18 mouse cellular contexts compared by ENCODE assay signal in genomic region chr16:44126437-44126836, GRCm38 (mm10). TPM values are rescaled to one million over a fixed set of nuclear protein-coding genes. Genes with fewer than 3 reads are reported as not detected.
A peak's percentile ranks its signal among the peaks of the same experiment; 100 is the strongest.
DNase-seq lines count a peak whose midpoint lies in the region; ATAC-seq and TF ChIP-seq lines count a peak whose summit lies in the region.
"Had no signal": no experiment of that assay in that cellular context is flagged by ENCODE, and none has a peak within 500 bp of the region (broad histone marks: within the 10 kb centered on the region; RNA-seq: fewer than 3 reads in every experiment).

No protein-coding gene starts in this region.

- intact Hi-C loops in heart, adult 2 months (cut with DNase I): no loop called here

- H3K79me2 ChIP-seq in heart, adult 2 months (replicated peaks; ENCODE audit: control insufficient read depth, insufficient read depth, low read length): peaks cover 4% of the 10 kb centered on the region; the same call in 1 of the 2 replicates

- DNase-seq in heart, adult 2 months: no peak
- DNase-seq in heart, adult 9 months (ENCODE audit: low spot score in 2 of 2): no peak
- no peak for DNase-seq in lung, adult 18-20 months
- DNase-seq in skeletal muscle tissue, adult 2 months (ENCODE audit: low read depth, low spot score): peak; percentile 59
- DNase-seq in c-Kit-positive CD71-positive TER-119-positive erythroid progenitor cells, embryonic 14.5 days (ENCODE audit: low spot score): no peak
- DNase-seq: cerebellum, adult 11-12 months; gastrocnemius, postnatal 25 days; kidney, postnatal 4 days had no signal

- no peaks in the 10 kb centered on the region for H3K27me3 ChIP-seq in heart, adult 2 months (ENCODE audit: control insufficient read depth, insufficient read depth, low read length)
- H3K27me3 ChIP-seq in lung, embryonic 16.5 days (ENCODE audit: control insufficient read depth, insufficient read depth, low read depth, low read length): no peaks in the 10 kb centered on the region
- H3K27me3 ChIP-seq: forebrain, embryonic 15.5 days; heart, embryonic 15.5 days; hindbrain, embryonic 12.5 days; liver, embryonic 15.5 days; megakaryocyte, embryonic 14.5 days; Patski; stomach, embryonic 15.5 days had no signal

- no peak for TF ChIP-seq EP300 in heart, adult 2 months (IDR thresholded peaks at IDR 0.05; ENCODE audit: insufficient read depth, low read depth, low read length)

- H3K4me2 ChIP-seq in lung, embryonic 16.5 days (ENCODE audit: low read depth, low read length): no peak overlapping the region
- H3K4me2 ChIP-seq: forebrain, embryonic 15.5 days; heart, embryonic 15.5 days; hindbrain, embryonic 12.5 days; liver, embryonic 15.5 days; stomach, embryonic 15.5 days had no signal

- H3K36me3 ChIP-seq in heart, adult 2 months (ENCODE audit: control insufficient read depth, insufficient read depth, low read length): peaks cover 4% of the 10 kb centered on the region
- no peaks in the 10 kb centered on the region for H3K36me3 ChIP-seq in lung, embryonic 16.5 days (ENCODE audit: control insufficient read depth, insufficient read depth, low read length)
- H3K36me3 ChIP-seq: forebrain, embryonic 15.5 days; heart, embryonic 15.5 days; hindbrain, embryonic 12.5 days; liver, embryonic 15.5 days; stomach, embryonic 15.5 days had no signal

- H3K4me3 ChIP-seq in heart, adult 2 months: no peak overlapping the region
- no peak overlapping the region for H3K4me3 ChIP-seq in lung, embryonic 16.5 days (ENCODE audit: low read length)
- peak overlapping the region; percentile 24; the same call in 1 of the 2 replicates for H3K4me3 ChIP-seq in bone marrow macrophage, adult 2 months (ENCODE audit: insufficient read depth, low read length)
- H3K4me3 ChIP-seq: forebrain, embryonic 15.5 days; heart, embryonic 15.5 days; hindbrain, embryonic 12.5 days; liver, embryonic 15.5 days; megakaryocyte, embryonic 14.5 days; stomach, embryonic 15.5 days had no signal

- peak overlapping the region; percentile 18; the same call in 1 of the 2 replicates for H3K27ac ChIP-seq in heart, adult 2 months
- no peak overlapping the region for H3K27ac ChIP-seq in lung, embryonic 16.5 days (ENCODE audit: low read length)
- H3K27ac ChIP-seq in bone marrow macrophage, adult 2 months (ENCODE audit: insufficient read depth, low read depth, low read length): peak overlapping the region; percentile 84
- H3K27ac ChIP-seq: forebrain, embryonic 15.5 days; heart, embryonic 15.5 days; hindbrain, embryonic 12.5 days; liver, embryonic 15.5 days; stomach, embryonic 15.5 days had no signal

- TF ChIP-seq POLR2A in heart, adult 2 months (IDR thresholded peaks at IDR 0.05; ENCODE audit: insufficient read depth, low read depth, low read length): no peak
- TF ChIP-seq POLR2A in bone marrow macrophage, adult 2 months (IDR thresholded peaks at IDR 0.05; ENCODE audit: borderline replicate concordance, low read depth, low read length): no peak

- H3K9me3 ChIP-seq in lung, embryonic 16.5 days (ENCODE audit: control insufficient read depth, low read length): no peaks in the 10 kb centered on the region
- H3K9me3 ChIP-seq: forebrain, embryonic 15.5 days; heart, embryonic 15.5 days; hindbrain, embryonic 12.5 days; liver, embryonic 15.5 days; megakaryocyte, embryonic 14.5 days; stomach, embryonic 15.5 days had no signal

- 35% methylated on average over 4 of the region's 4 CpGs for WGBS in heart, adult 2 months
- WGBS in lung, embryonic 16.5 days: 44% methylated on average over 4 of the region's 4 CpGs

- H3K4me1 ChIP-seq in heart, adult 2 months (ENCODE audit: control insufficient read depth, insufficient read depth, low read length): peaks cover 12% of the 10 kb centered on the region
- no peaks in the 10 kb centered on the region; the same call in 1 of the 2 replicates for H3K4me1 ChIP-seq in lung, embryonic 16.5 days (replicated peaks; ENCODE audit: control insufficient read depth, insufficient read depth, low read length)
- peaks cover 46% of the 10 kb centered on the region for H3K4me1 ChIP-seq in bone marrow macrophage, adult 2 months (ENCODE audit: control insufficient read depth, insufficient read depth, low read length)
- H3K4me1 ChIP-seq: forebrain, embryonic 15.5 days; heart, embryonic 15.5 days; hindbrain, embryonic 12.5 days; liver, embryonic 15.5 days; stomach, embryonic 15.5 days had no signal

- TF ChIP-seq CTCF in heart, adult 2 months (IDR thresholded peaks at IDR 0.05): no peak
- TF ChIP-seq CTCF in bone marrow macrophage, adult 2 months (IDR thresholded peaks at IDR 0.05; ENCODE audit: low read depth, low read length): no peak

- H3K9ac ChIP-seq in heart, adult 2 months (ENCODE audit: low read depth, low read length): no peak overlapping the region
- H3K9ac ChIP-seq in lung, embryonic 16.5 days (ENCODE audit: low read length): no peak overlapping the region
- H3K9ac ChIP-seq: forebrain, embryonic 15.5 days; heart, embryonic 15.5 days; hindbrain, embryonic 12.5 days; liver, embryonic 15.5 days; stomach, embryonic 15.5 days had no signal

- 0 out of 2 replicates have a peak, but pooled peaks have one; percentile 36 for ATAC-seq in lung, embryonic 16.5 days (ENCODE audit: low read depth)
- no peak for ATAC-seq in megakaryocyte, adult 5-6 weeks (ENCODE audit: poor library complexity, severe bottlenecking)
- ATAC-seq: forebrain, embryonic 15.5 days; Patski had no signal

RNA-seq across cellular contexts. Expression of gene Atp6v1a, which starts 13.1 kb away (rescaled TPM):
- total RNA-seq in heart, adult 2 months (2021): 10 to 100 TPM; 24.2 to 25.3 TPM
- 8.3 and 19.2 TPM in 2 replicates for polyA plus RNA-seq in heart, adult 2 months (2012; rRNA removed)
- polyA plus RNA-seq in lung, embryonic 16.5 days (2015; fragmentation: Nextera tagmentation; extraction: Ambion mirVana): 69.2 TPM in 2 replicates
- polyA plus RNA-seq in bone marrow macrophage, adult 2 months (2012; ENCODE audit: insufficient read depth, insufficient read length, missing spikeins): 244 and 271 TPM in 2 replicates
- 84.2 and 92.1 TPM in 2 replicates for total RNA-seq in megakaryocyte, adult 5-6 weeks (2015)
- total RNA-seq in megakaryocyte, adult 5-6 weeks (2017): 111 and 131 TPM in 2 replicates

RNA-seq across cellular contexts. Expression of gene Naa50, which starts 13.2 kb away (rescaled TPM):
- 10 to 100 TPM; 57.6 to 62.1 TPM for total RNA-seq in heart, adult 2 months (2021)
- 6.6 and 13.4 TPM in 2 replicates for polyA plus RNA-seq in heart, adult 2 months (2012; rRNA removed)
- polyA plus RNA-seq in lung, embryonic 16.5 days (2015; fragmentation: Nextera tagmentation; extraction: Ambion mirVana): 84.2 and 91.3 TPM in 2 replicates
- polyA plus RNA-seq in bone marrow macrophage, adult 2 months (2012; ENCODE audit: insufficient read depth, insufficient read length, missing spikeins): 67.2 TPM in 2 replicates
- total RNA-seq in megakaryocyte, adult 5-6 weeks (2015): 66.0 and 77.7 TPM in 2 replicates
- 49.4 and 59.2 TPM in 2 replicates for total RNA-seq in megakaryocyte, adult 5-6 weeks (2017)

RNA-seq across cellular contexts. Expression of gene Usf3, which starts 46.6 kb away (rescaled TPM):
- 10 to 100 TPM; 16.5 to 21.2 TPM for total RNA-seq in heart, adult 2 months (2021)
- polyA plus RNA-seq in heart, adult 2 months (2012; rRNA removed): 5.9 and 8.1 TPM in 2 replicates
- polyA plus RNA-seq in lung, embryonic 16.5 days (2015; fragmentation: Nextera tagmentation; extraction: Ambion mirVana): 2.8 and 3.2 TPM in 2 replicates
- 13.6 and 18.4 TPM in 2 replicates for polyA plus RNA-seq in bone marrow macrophage, adult 2 months (2012; ENCODE audit: insufficient read depth, insufficient read length, missing spikeins)
- 36.9 and 41.7 TPM in 2 replicates for total RNA-seq in megakaryocyte, adult 5-6 weeks (2015)
- 13.9 and 17.6 TPM in 2 replicates for total RNA-seq in megakaryocyte, adult 5-6 weeks (2017)
